Mouse (Mus musculus) ES-E14 (cell line): Measurements from ENCODE around the gene Sh3glb2. TPM values are rescaled to one million over a fixed set of nuclear protein-coding genes. Genes with fewer than 3 reads are reported as not detected.

Experiments
- DNase-seq: peaks from one replicate; pipeline ENCODE4 v3.0.0-alpha.2; 2013; ENCODE audit warnings: low read depth, low spot score
- H3K27ac ChIP-seq: 2 replicates; pipeline ENCODE4 v1.5.1; 2012; ENCODE audit warnings: low read depth, mild to moderate bottlenecking, low read length, moderate library complexity, mixed read lengths; ENCODE audit not compliant: poor library complexity, insufficient read depth, severe bottlenecking
- H3K36me3 ChIP-seq: 2 replicates; pipeline ENCODE4 v1.6.1; 2012; ENCODE audit warnings: mild to moderate bottlenecking, low read length, moderate library complexity, mixed read lengths; ENCODE audit not compliant: control insufficient read depth, poor library complexity, insufficient read depth, severe bottlenecking
- H3K4me1 ChIP-seq, 2 experiments: fragments of 150-350 bp in 1 of 2; sonication (generic) in 1 of 2; 2 replicates each; pipeline ENCODE4 v1.6.1; 2012; ENCODE audit warnings: low read length in 2 of 2, mild to moderate bottlenecking in 1 of 2, mixed read lengths in 1 of 2; ENCODE audit not compliant: control insufficient read depth in 2 of 2, insufficient read depth in 2 of 2, poor library complexity in 1 of 2
- H3K4me3 ChIP-seq, 2 experiments: fragments of 150-350 bp in 1 of 2; sonication (generic) in 1 of 2; 2 replicates each; pipeline ENCODE4 v1.5.1; 2012; ENCODE audit warnings: low read length in 2 of 2, low read depth in 1 of 2, mild to moderate bottlenecking in 1 of 2, mixed read lengths in 1 of 2; ENCODE audit not compliant: insufficient read depth in 1 of 2, poor library complexity in 1 of 2, severe bottlenecking in 1 of 2
- H3K9ac ChIP-seq: 2 replicates; pipeline ENCODE4 v1.6.1; 2012; ENCODE audit warnings: low read depth, mild to moderate bottlenecking, low read length, mixed read lengths; ENCODE audit not compliant: poor library complexity, insufficient read depth, severe bottlenecking
- H3K9me3 ChIP-seq: fragments of 150-350 bp; sonication (generic); 2 replicates; pipeline ENCODE4 v1.6.1; 2012; ENCODE audit warnings: low read depth, mild to moderate bottlenecking, low read length; ENCODE audit not compliant: control insufficient read depth, insufficient read depth
- CHD2 ChIP-seq: IDR thresholded peaks from 2 replicates; pipeline ENCODE4 v1.6.1; 2014; ENCODE audit warnings: mild to moderate bottlenecking, low read depth, low read length, inconsistent platforms
- HCFC1 ChIP-seq: IDR thresholded peaks from 2 replicates; pipeline ENCODE4 v1.6.1; 2012; ENCODE audit warnings: low read length, inconsistent platforms, borderline replicate concordance; ENCODE audit not compliant: insufficient read depth
- MAFK ChIP-seq: IDR thresholded peaks from 2 replicates; pipeline ENCODE4 v1.6.1; 2014; ENCODE audit warnings: mild to moderate bottlenecking, low read depth, low read length, inconsistent platforms; ENCODE audit not compliant: insufficient read depth
- ZC3H11A ChIP-seq: IDR thresholded peaks from 2 replicates; pipeline ENCODE4 v1.6.1; 2012; ENCODE audit warnings: low read depth, mild to moderate bottlenecking, inconsistent platforms, low read length, borderline replicate concordance
- ZNF384 ChIP-seq: IDR thresholded peaks from 2 replicates; pipeline ENCODE4 v1.6.1; 2012; ENCODE audit warnings: low read depth, low read length, inconsistent platforms
- in situ Hi-C, 2 experiments: fragments of 600-800 bp; cut with MboI; formaldehyde crosslinking; loops; one replicate each; pipeline ENCODE4 v1.15.1; 2025; ENCODE audit warnings: low sequenced_read_pairs in 2 of 2, inconsistent platforms in 1 of 2; ENCODE audit not compliant: unreplicated experiment in 2 of 2
- total RNA-seq: library from RNA; depleted of rRNA; stranded (reverse); fragments of 300-350 nt; gene quantifications from 2 replicates; pipeline ENCODE4 v1.2.3, GENCODE M21; 2012

Gene Sh3glb2
- total RNA-seq, 1 experiment = 64.8 TPM

- Histone ChIP-seq H3K4me1 (peaks cover 3 to 15% of the 10 kb centered on the region in 2 experiments; a peak in 1 of 4 replicates), H3K9me3 (no peaks in the 10 kb centered on the region), H3K4me3 (peak overlapping the region; percentile 86 to 89), H3K36me3 (peaks cover 12% of the 10 kb centered on the region), H3K9ac (no peak overlapping the region), H3K27ac (no peak overlapping the region)
- in situ Hi-C loops = no loop called here
- TF ChIP-seq CHD2 (no peak), HCFC1 (no peak), MAFK (no peak), ZNF384 (no peak), ZC3H11A (no peak)
- no peak for DNase-seq
These were observed 34.2 kb upstream of the Sh3glb2 start for GRCm38 (mm10) chr2:30393370-30393656.

GRCm38 (mm10) chr2:30392577-30393369 lies 33.6 kb upstream of the Sh3glb2 start:
- in situ Hi-C loops = no loop called here
- Histone ChIP-seq H3K9ac (peak overlapping the region; percentile 81), H3K36me3 (peaks cover 9% of the 10 kb centered on the region; the same call in 1 of the 2 replicates), H3K4me3 (peak overlapping the region; percentile 86 to 89), H3K9me3 (no peaks in the 10 kb centered on the region), H3K4me1 (peaks cover 3 to 12% of the 10 kb centered on the region in 2 experiments; a peak in 1 of 4 replicates), H3K27ac (no peak overlapping the region)
- DNase-seq = peak; percentile 66
- TF ChIP-seq ZC3H11A (no peak), HCFC1 (no peak), MAFK (no peak), CHD2 (no peak), ZNF384 (no peak)

- in situ Hi-C loops = no loop called here
- Histone ChIP-seq H3K9ac (peak within 1 kb of the TSS; percentile 81), H3K9me3 (no peaks in the 10 kb centered on the region), H3K27ac (no peak within 1 kb of the TSS), H3K4me1 (peaks cover 3 to 12% of the 10 kb centered on the region in 2 experiments; a peak in 1 of 4 replicates), H3K4me3 (peak within 1 kb of the TSS; percentile 86 to 89), H3K36me3 (peaks cover 4% of the 10 kb centered on the region; the same call in 1 of the 2 replicates)
- TF ChIP-seq CHD2 = peak; percentile 96
- no peak for TF ChIP-seq MAFK
- TF ChIP-seq ZC3H11A = no peak
- DNase-seq = peak; percentile 96
These were observed 33.0 kb upstream of the Sh3glb2 start, which contains the start of gene Dolpp1 for GRCm38 (mm10) chr2:30392114-30392576. Gene Dolpp1, plus strand, starts transcription at chr2:30392254.

DNA sequence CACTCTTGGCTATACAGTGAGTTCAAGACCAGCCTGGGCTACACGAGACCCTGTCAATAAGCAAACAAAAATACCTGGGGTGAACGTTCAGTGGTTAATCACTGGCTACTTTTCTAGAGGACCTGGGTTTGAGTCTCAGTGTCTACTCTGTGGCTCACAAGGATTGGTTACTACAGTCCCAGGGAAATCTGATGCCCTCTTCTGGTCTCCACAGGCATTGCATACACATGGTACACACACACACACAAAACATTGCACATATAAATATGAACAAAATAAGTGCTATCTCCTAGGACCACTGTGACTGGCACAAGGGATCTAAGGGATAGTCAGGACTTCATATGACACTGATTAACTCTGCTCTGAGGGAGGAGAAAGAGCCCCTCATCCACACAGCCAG lies 29.9 kb upstream of the Sh3glb2 start:
- H3K36me3 ChIP-seq = peaks cover 4% of the 10 kb centered on the region; the same call in 1 of the 2 replicates
- no peak for DNase-seq
- H3K4me1 ChIP-seq = peaks cover 3% of the 10 kb centered on the region in 2 experiments; a peak in 1 of 4 replicates
- in situ Hi-C loops = no loop called here
- TF ChIP-seq CHD2 (no peak), ZNF384 (no peak), ZC3H11A (no peak), MAFK (no peak), HCFC1 (no peak)
- no peak overlapping the region for H3K4me3 ChIP-seq
- H3K9me3 ChIP-seq = no peaks in the 10 kb centered on the region
- H3K9ac ChIP-seq = no peak overlapping the region
- no peak overlapping the region for H3K27ac ChIP-seq
